In the genomic region with DNA sequence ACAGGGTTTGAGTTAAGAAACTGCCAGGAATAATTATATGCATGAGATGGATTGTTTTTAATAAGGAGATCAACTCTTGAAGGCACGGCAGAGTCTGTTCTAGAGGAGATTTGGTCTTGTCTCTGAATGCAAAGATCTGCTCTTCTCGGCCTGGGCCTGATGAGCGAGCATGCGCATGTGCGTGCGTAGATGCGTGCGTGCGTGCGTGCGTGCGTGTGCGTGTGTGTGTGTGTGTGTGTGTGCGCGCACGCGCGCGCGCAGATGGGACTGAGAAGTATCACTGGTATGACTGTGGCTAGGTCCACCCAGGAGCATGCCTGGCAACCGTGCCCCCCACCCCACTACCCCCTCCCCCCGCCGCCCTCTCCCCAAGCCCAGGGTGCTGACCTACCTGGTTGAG, we compare ENCODE assay signal across 26 mouse cellular contexts. TPM values are rescaled to one million over a fixed set of nuclear protein-coding genes. Genes with fewer than 3 reads are reported as not detected.
A peak's percentile ranks its signal among the peaks of the same experiment; 100 is the strongest.
DNase-seq lines count a peak whose midpoint lies in the region; ATAC-seq and TF ChIP-seq lines count a peak whose summit lies in the region.
"Had no signal": no experiment of that assay in that cellular context is flagged by ENCODE, and none has a peak within 500 bp of the region (broad histone marks: within the 10 kb centered on the region; RNA-seq: fewer than 3 reads in every experiment).

No protein-coding gene starts in this region.

- no peak overlapping the region for H3K4me3 ChIP-seq in hindbrain, postnatal 0 days (ENCODE audit: low read length)
- H3K4me3 ChIP-seq in hindbrain, embryonic 12.5 days = no peak overlapping the region
- peak overlapping the region; percentile 45; the same call in 1 of the 2 replicates for H3K4me3 ChIP-seq in testis, adult 2 months (ENCODE audit: control insufficient read depth, low read depth, low read length)
- H3K4me3 ChIP-seq in liver, postnatal 0 days (ENCODE audit: low read depth, low read length) = no peak overlapping the region
- H3K4me3 ChIP-seq: forebrain, embryonic 10.5 days; forebrain, embryonic 13.5 days; heart, adult 2 months; heart, embryonic 10.5 days; heart, embryonic 13.5 days; hindbrain, embryonic 15.5 days had no signal

- H3K4me1 ChIP-seq in hindbrain, postnatal 0 days (ENCODE audit: insufficient read depth, low read length) = no peaks in the 10 kb centered on the region
- no peaks in the 10 kb centered on the region for H3K4me1 ChIP-seq in hindbrain, embryonic 12.5 days
- H3K4me1 ChIP-seq in testis, adult 2 months (ENCODE audit: control insufficient read depth, insufficient read depth, low read length) = peaks cover 6% of the 10 kb centered on the region
- peaks cover 6% of the 10 kb centered on the region for H3K4me1 ChIP-seq in liver, postnatal 0 days (ENCODE audit: insufficient read depth)
- H3K4me1 ChIP-seq: forebrain, embryonic 10.5 days; hindbrain, embryonic 15.5 days had no signal

- ATAC-seq in hindbrain, postnatal 0 days = 0 out of 2 replicates have a peak, but pooled peaks have one; percentile 21
- ATAC-seq in hindbrain, embryonic 12.5 days (ENCODE audit: low FRiP score) = no peak
- ATAC-seq in megakaryocyte progenitor cell, adult 5-6 weeks (replicated peaks; ENCODE audit: poor library complexity) = no peak
- ATAC-seq in liver, postnatal 0 days = no peak
- ATAC-seq: forebrain, embryonic 13.5 days; forebrain, embryonic 16.5 days had no signal

- H3K9ac ChIP-seq in hindbrain, postnatal 0 days (replicated peaks; ENCODE audit: low read length) = no peak overlapping the region
- no peak overlapping the region for H3K9ac ChIP-seq in hindbrain, embryonic 12.5 days
- no peak overlapping the region for H3K9ac ChIP-seq in liver, postnatal 0 days (replicated peaks)
- H3K9ac ChIP-seq: forebrain, embryonic 13.5 days; heart, embryonic 13.5 days; hindbrain, embryonic 15.5 days had no signal

- DNase-seq in hindbrain, postnatal 0 days (ENCODE audit: low spot score) = no peak
- no peak for DNase-seq in testis, postnatal 10 days (ENCODE audit: low spot score)
- DNase-seq in R1 (ENCODE audit: low read depth, low spot score) = peak; percentile 89
- DNase-seq in liver, postnatal 0 days = no peak
- no peak for DNase-seq in lung, postnatal 14 days
- DNase-seq: adrenal gland, postnatal 10 days; adrenal gland, postnatal 36 days; cerebellum, adult 18-20 months; cerebellum, adult 9-10 months; cerebellum, postnatal 14 days; gastrocnemius, postnatal 10 days; gastrocnemius, postnatal 36 days; heart, adult 2 months; heart, postnatal 14 days; heart, postnatal 4 days had no signal

- TF ChIP-seq CTCF in hindbrain, postnatal 0 days (IDR thresholded peaks at IDR 0.05; ENCODE audit: low read depth) = no peak
- TF ChIP-seq CTCF in testis, adult 2 months (IDR thresholded peaks at IDR 0.05; ENCODE audit: control insufficient read depth, insufficient read depth, insufficient replicate concordance, low read depth, low read length) = no peak
- no peak for TF ChIP-seq CTCF in liver, postnatal 0 days (IDR thresholded peaks at IDR 0.05; ENCODE audit: low read depth)

- no peak overlapping the region for H3K4me2 ChIP-seq in hindbrain, postnatal 0 days (ENCODE audit: low read depth, low read length)
- no peak overlapping the region for H3K4me2 ChIP-seq in hindbrain, embryonic 12.5 days (replicated peaks)
- H3K4me2 ChIP-seq in liver, postnatal 0 days (ENCODE audit: low read depth, low read length) = no peak overlapping the region
- H3K4me2 ChIP-seq: forebrain, embryonic 13.5 days; heart, embryonic 13.5 days; hindbrain, embryonic 15.5 days had no signal

- no peaks in the 10 kb centered on the region for H3K27me3 ChIP-seq in hindbrain, postnatal 0 days (ENCODE audit: insufficient read depth, low read length)
- H3K27me3 ChIP-seq in hindbrain, embryonic 12.5 days = no peaks in the 10 kb centered on the region
- H3K27me3 ChIP-seq in testis, adult 2 months (ENCODE audit: control insufficient read depth, insufficient read depth, low read length) = no peaks in the 10 kb centered on the region
- H3K27me3 ChIP-seq in liver, postnatal 0 days (ENCODE audit: insufficient read depth, low read length) = no peaks in the 10 kb centered on the region
- H3K27me3 ChIP-seq: CH12.LX; forebrain, embryonic 13.5 days; heart, embryonic 13.5 days; hindbrain, embryonic 15.5 days had no signal

- H3K9me3 ChIP-seq in hindbrain, postnatal 0 days (ENCODE audit: low read length) = no peaks in the 10 kb centered on the region
- no peaks in the 10 kb centered on the region for H3K9me3 ChIP-seq in hindbrain, embryonic 12.5 days (replicated peaks)
- H3K9me3 ChIP-seq in liver, postnatal 0 days (ENCODE audit: low read length) = no peaks in the 10 kb centered on the region
- H3K9me3 ChIP-seq: forebrain, embryonic 10.5 days; forebrain, embryonic 13.5 days; heart, embryonic 10.5 days; heart, embryonic 13.5 days; hindbrain, embryonic 15.5 days had no signal

- no peak for TF ChIP-seq EP300 in liver, postnatal 0 days (IDR thresholded peaks at IDR 0.05; ENCODE audit: low read depth)

- WGBS in hindbrain, postnatal 0 days = 97% methylated on average over 23 of the region's 23 CpGs
- 97% methylated on average over 23 of the region's 23 CpGs for WGBS in hindbrain, embryonic 12.5 days
- WGBS in liver, postnatal 0 days (ENCODE audit: insufficient replicate concordance) = 87% methylated on average over 23 of the region's 23 CpGs

- H3K27ac ChIP-seq in hindbrain, postnatal 0 days = no peak overlapping the region
- H3K27ac ChIP-seq in hindbrain, embryonic 12.5 days = no peak overlapping the region
- no peak overlapping the region for H3K27ac ChIP-seq in testis, adult 2 months (ENCODE audit: control insufficient read depth, insufficient read depth, low read depth, low read length)
- H3K27ac ChIP-seq in liver, postnatal 0 days (ENCODE audit: low read depth) = no peak overlapping the region
- H3K27ac ChIP-seq: forebrain, embryonic 10.5 days; forebrain, embryonic 13.5 days; heart, adult 2 months; heart, embryonic 10.5 days; heart, embryonic 13.5 days; hindbrain, embryonic 15.5 days had no signal

- TF ChIP-seq POLR2A in testis, adult 2 months (IDR thresholded peaks at IDR 0.05; ENCODE audit: control insufficient read depth, low read depth, low read length) = no peak; the same call in 1 of the 2 replicates

- peaks cover 41% of the 10 kb centered on the region for H3K36me3 ChIP-seq in hindbrain, postnatal 0 days (ENCODE audit: insufficient read depth, low read length)
- H3K36me3 ChIP-seq in hindbrain, embryonic 12.5 days = peaks cover 90% of the 10 kb centered on the region
- no peaks in the 10 kb centered on the region for H3K36me3 ChIP-seq in testis, adult 2 months (ENCODE audit: control insufficient read depth, insufficient read depth, low read length)
- no peaks in the 10 kb centered on the region; the same call in 1 of the 2 replicates for H3K36me3 ChIP-seq in liver, postnatal 0 days (replicated peaks; ENCODE audit: insufficient read depth, low read length)

RNA-seq across cellular contexts. Expression of a gene that starts 30.9 kb away (rescaled TPM):
- 90.4 and 97.7 TPM in 2 replicates for total RNA-seq in hindbrain, postnatal 0 days (2014; rRNA removed)
- 157 and 162 TPM in 2 replicates for polyA plus RNA-seq in hindbrain, postnatal 0 days (2015; fragmentation: Nextera tagmentation; extraction: Ambion mirVana)
- 340 and 382 TPM in 2 replicates for polyA plus RNA-seq in hindbrain, embryonic 12.5 days (2016; fragmentation: Nextera tagmentation; extraction: Ambion mirVana)
- 2.8 and 3.8 TPM in 2 replicates for polyA plus RNA-seq in testis, adult 2 months (2012; rRNA removed)
- 2.0 and 2.2 TPM in 2 replicates for total RNA-seq in megakaryocyte progenitor cell, adult 5-6 weeks (2015)
- 2.2 and 2.9 TPM in 2 replicates for total RNA-seq in megakaryocyte progenitor cell, adult 5-6 weeks (2017)
- 1.9 and 2.0 TPM in 2 replicates for polyA plus RNA-seq in liver, postnatal 0 days (2015; fragmentation: Nextera tagmentation; extraction: Ambion mirVana)
- total RNA-seq: CH12.LX, MEL had no signal

RNA-seq across cellular contexts. Expression of a gene that starts 38.0 kb away (rescaled TPM):
- 21.0 and 28.4 TPM in 2 replicates for total RNA-seq in hindbrain, postnatal 0 days (2014; rRNA removed)
- polyA plus RNA-seq in hindbrain, postnatal 0 days (2015; fragmentation: Nextera tagmentation; extraction: Ambion mirVana) = 14.5 and 14.6 TPM in 2 replicates
- polyA plus RNA-seq in hindbrain, embryonic 12.5 days (2016; fragmentation: Nextera tagmentation; extraction: Ambion mirVana) = 6.3 and 7.5 TPM in 2 replicates
- 23.0 and 28.8 TPM in 2 replicates for polyA plus RNA-seq in testis, adult 2 months (2012; rRNA removed)
- total RNA-seq in megakaryocyte progenitor cell, adult 5-6 weeks (2015) = 1.2 and 1.3 TPM in 2 replicates
- total RNA-seq in megakaryocyte progenitor cell, adult 5-6 weeks (2017) = 3.7 and 4.4 TPM in 2 replicates
- 10.9 and 11.2 TPM in 2 replicates for polyA plus RNA-seq in liver, postnatal 0 days (2015; fragmentation: Nextera tagmentation; extraction: Ambion mirVana)

RNA-seq across cellular contexts. Expression of a gene that starts 57.8 kb away (rescaled TPM):
- total RNA-seq in hindbrain, postnatal 0 days (2014; rRNA removed) = 70.5 and 84.8 TPM in 2 replicates
- polyA plus RNA-seq in hindbrain, postnatal 0 days (2015; fragmentation: Nextera tagmentation; extraction: Ambion mirVana) = 31.8 and 32.2 TPM in 2 replicates
- polyA plus RNA-seq in hindbrain, embryonic 12.5 days (2016; fragmentation: Nextera tagmentation; extraction: Ambion mirVana) = 36.5 and 37.4 TPM in 2 replicates
- polyA plus RNA-seq in testis, adult 2 months (2012; rRNA removed) = 16.3 and 21.3 TPM in 2 replicates
- total RNA-seq in megakaryocyte progenitor cell, adult 5-6 weeks (2015) = 19.0 and 19.7 TPM in 2 replicates
- total RNA-seq in megakaryocyte progenitor cell, adult 5-6 weeks (2017) = 19.9 and 22.7 TPM in 2 replicates
- polyA plus RNA-seq in liver, postnatal 0 days (2015; fragmentation: Nextera tagmentation; extraction: Ambion mirVana) = 22.8 and 24.2 TPM in 2 replicates

Comparison
In these comparisons a context has a peak if more than half of its experiments do, and no peak if none do; other contexts are left out.
1. RNA of a gene that starts 30.9 kb away (polyA plus RNA-seq): 340 to 382 TPM in hindbrain, embryonic 12.5 days and 157 to 162 TPM in hindbrain, postnatal 0 days; 2.8 to 3.8 TPM in testis, adult 2 months and 1.9 to 2.0 TPM in liver, postnatal 0 days; every median in the first group is over 10 times any median in the second.